Mouse (Mus musculus) megakaryocyte, embryonic 14.5 days (primary cell): Measurements from ENCODE around the gene Tmtc1.

Source experiments
- FLI1 ChIP-seq: IDR thresholded peaks from 2 replicates; pipeline ENCODE4 v1.6.1; 2012; ENCODE audit warnings: low read length, inconsistent platforms, mixed read lengths
- GATA1 ChIP-seq: IDR thresholded peaks from 3 replicates; pipeline ENCODE4 v1.6.1; 2012; ENCODE audit warnings: mixed read lengths, low read length, inconsistent platforms, borderline replicate concordance

DNA sequence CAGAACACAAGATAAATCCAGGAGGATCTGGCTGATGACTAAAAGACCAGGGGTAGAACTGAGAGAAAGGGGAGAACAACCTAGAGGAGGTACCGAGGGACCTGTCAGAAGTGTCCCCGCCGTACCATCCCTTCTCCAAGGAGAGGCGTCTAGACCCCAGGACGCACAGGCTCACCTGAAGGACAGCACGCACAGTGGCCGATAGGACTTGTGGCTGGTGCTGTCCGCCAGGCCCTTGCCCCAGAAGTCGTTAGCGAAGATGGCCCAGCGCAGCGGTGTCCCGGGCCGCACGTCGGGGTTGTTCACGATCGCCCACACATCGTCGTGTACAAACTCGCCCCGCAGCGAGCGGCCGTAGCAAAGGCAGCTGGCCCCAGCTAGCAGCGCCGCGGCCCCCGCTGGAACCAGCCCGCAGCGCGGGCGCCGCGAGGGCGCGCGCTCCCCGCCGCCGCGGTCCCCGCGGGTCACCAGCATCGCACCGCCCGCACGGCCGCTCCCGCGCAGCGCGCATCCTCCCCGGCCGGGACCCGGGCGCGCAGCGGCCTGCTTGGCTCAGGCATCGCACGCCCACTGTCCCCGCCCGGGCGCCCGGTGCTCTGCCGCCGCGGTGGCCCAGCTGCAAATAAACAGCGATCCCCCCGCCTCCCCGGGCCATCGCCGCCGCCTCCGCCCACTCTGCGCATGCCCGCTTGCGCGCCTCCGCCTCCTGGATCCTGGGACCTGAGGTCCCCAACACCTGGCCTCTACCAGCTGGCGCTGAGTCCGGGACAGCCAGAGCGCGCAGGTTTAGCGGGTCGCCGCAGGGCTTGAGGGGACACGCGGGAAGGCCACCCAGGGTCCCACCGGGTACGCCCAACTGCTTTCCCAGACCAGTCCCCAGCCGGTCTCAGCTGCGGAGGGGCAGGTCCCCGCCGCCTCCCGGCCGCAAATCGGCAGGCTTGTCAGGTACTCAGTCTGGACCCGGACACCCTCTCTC lies at the start of gene Tmtc1:
- TF ChIP-seq GATA1 (no peak), FLI1 (no peak)
